Mouse (Mus musculus): ENCODE data around the gene Clec2e.

DNA sequence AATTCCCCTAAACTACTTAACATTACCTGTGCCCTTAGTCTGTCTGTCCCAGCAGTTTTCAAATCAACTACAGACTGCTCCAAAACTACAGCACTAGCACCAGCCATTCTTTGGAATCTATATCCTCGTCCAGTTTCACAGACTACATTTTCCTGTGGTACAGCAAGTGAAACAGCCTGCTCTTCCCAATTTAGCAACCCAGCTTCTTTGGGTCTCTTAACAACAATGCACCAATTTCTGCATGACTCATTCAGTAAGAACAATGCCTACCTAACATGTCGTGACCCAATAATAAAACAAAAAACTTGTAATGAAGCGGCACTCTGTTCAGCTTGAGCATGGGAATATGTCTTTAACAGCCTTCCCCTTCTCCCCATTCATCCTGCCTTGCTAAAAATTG is 35.3 kb downstream of the Clec2e start:
- TF ChIP-seq CTCF (IDR thresholded peaks at IDR 0.05; ENCODE audit: borderline replicate concordance, control insufficient read depth, extremely low read depth, insufficient read depth, low read length, poor library complexity) (no peak), POLR2A (IDR thresholded peaks at IDR 0.05; ENCODE audit: control insufficient read depth, extremely low read depth, insufficient read depth, low read length, poor library complexity) (no peak)

Measured in thymus, adult 2 months (tissue).